8 mouse cellular contexts compared by ENCODE assay signal in the genomic region with DNA sequence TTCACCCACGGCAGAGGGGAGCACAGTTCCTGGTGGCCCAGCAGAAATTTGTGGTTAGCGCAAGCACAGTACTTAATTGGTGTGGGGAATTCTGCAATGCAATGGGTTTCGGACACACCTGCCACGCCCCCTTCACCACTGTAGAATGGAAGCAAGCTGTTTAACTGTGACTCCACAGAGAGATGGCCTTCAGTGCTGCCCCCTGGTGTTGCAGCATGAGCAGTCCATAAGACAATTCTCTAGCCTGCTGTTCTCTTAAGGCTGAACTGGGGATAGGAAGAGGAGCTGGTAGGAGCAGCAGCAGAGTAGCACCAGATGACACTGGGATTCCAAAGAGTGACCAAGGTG.
DNase-seq lines count a peak whose midpoint lies in the region; ATAC-seq lines count a peak whose summit lies in the region.

No protein-coding gene starts in this region.

- H3K4me2 ChIP-seq in hindbrain, embryonic 12.5 days (replicated peaks) = peak overlapping the region; percentile 37

- H3K27me3 ChIP-seq in hindbrain, embryonic 12.5 days = 0 out of 2 replicates have a peak, but pooled peaks cover 2% of the 10 kb centered on the region

- peak; percentile 90 for DNase-seq in ZHBTc4 (ENCODE audit: low read depth, low spot score)
- DNase-seq in cerebellum, adult 9-10 months = peak; percentile 83
- peak; percentile 65 to 79 for DNase-seq in layer of hippocampus, postnatal 14 days (ENCODE audit: low spot score in 2 of 2)
- DNase-seq in lung, postnatal 14 days = peak; percentile 84
- DNase-seq in right cerebral cortex, postnatal 10 days (ENCODE audit: low spot score in 2 of 2) = peak; percentile 86 to 90

- ATAC-seq in frontal cortex, adult (ENCODE audit: low TSS enrichment) = peak; percentile 80
- peak; percentile 88 for ATAC-seq in hindbrain, embryonic 12.5 days (ENCODE audit: low FRiP score)
- no peak for ATAC-seq in activated CD4-positive, CD25-positive, alpha-beta regulatory T cell, adult 4 months

- no peaks in the 10 kb centered on the region for H3K36me3 ChIP-seq in hindbrain, embryonic 12.5 days

- no peak overlapping the region for H3K4me3 ChIP-seq in hindbrain, embryonic 12.5 days

- no peak overlapping the region for H3K27ac ChIP-seq in hindbrain, embryonic 12.5 days

- 37% methylated on average over 4 of the region's 4 CpGs for WGBS in hindbrain, embryonic 12.5 days

- H3K9ac ChIP-seq in hindbrain, embryonic 12.5 days = no peak overlapping the region

- H3K4me1 ChIP-seq in hindbrain, embryonic 12.5 days = no peaks in the 10 kb centered on the region

- no peaks in the 10 kb centered on the region for H3K9me3 ChIP-seq in hindbrain, embryonic 12.5 days (replicated peaks)
